Mouse (Mus musculus) 3134 (cell line): ENCODE results near the gene Tgfbr2.

Experiments used
- DNase-seq: peaks from one replicate; pipeline ENCODE4 v3.0.0-alpha.2; 2011; ENCODE audit warnings: low spot score; ENCODE audit not compliant: insufficient read length; ENCODE audit errors: extremely low read depth

The Tgfbr2 gene

GRCm38 (mm10) chr9:116162866-116163374 lies 12.2 kb downstream of the Tgfbr2 start:
- no peak for DNase-seq

GRCm38 (mm10) chr9:116160860-116161259 lies 14.3 kb downstream of the Tgfbr2 start:
- DNase-seq: no peak

- DNase-seq: no peak
Measured at GRCm38 (mm10) chr9:116160067-116160466, 15.1 kb downstream of the Tgfbr2 start.

GRCm38 (mm10) chr9:116156501-116156900 lies 18.7 kb downstream of the Tgfbr2 start:
- no peak for DNase-seq

GRCm38 (mm10) chr9:116152878-116153277 lies 22.3 kb downstream of the Tgfbr2 start:
- peak; percentile 84 for DNase-seq

GRCm38 (mm10) chr9:116150725-116151396 lies 24.3 kb downstream of the Tgfbr2 start:
- no peak for DNase-seq

- DNase-seq: no peak
Measured at GRCm38 (mm10) chr9:116148809-116149208, 26.4 kb downstream of the Tgfbr2 start.

- DNase-seq: no peak
Measured at GRCm38 (mm10) chr9:116146235-116146634, 28.9 kb downstream of the Tgfbr2 start.

GRCm38 (mm10) chr9:116145231-116145641 lies 29.9 kb downstream of the Tgfbr2 start:
- no peak for DNase-seq

- no peak for DNase-seq
Measured at GRCm38 (mm10) chr9:116140422-116140821, 34.7 kb downstream of the Tgfbr2 start.

GRCm38 (mm10) chr9:116139549-116139948 lies 35.6 kb downstream of the Tgfbr2 start:
- no peak for DNase-seq

- DNase-seq: no peak
Measured at GRCm38 (mm10) chr9:116138595-116139134, 36.5 kb downstream of the Tgfbr2 start.

- DNase-seq: no peak
Measured at GRCm38 (mm10) chr9:116137645-116138044, 37.5 kb downstream of the Tgfbr2 start.

GRCm38 (mm10) chr9:116136811-116137210 lies 38.3 kb downstream of the Tgfbr2 start:
- no peak for DNase-seq

GRCm38 (mm10) chr9:116136146-116136545 lies 39.0 kb downstream of the Tgfbr2 start:
- DNase-seq: no peak

- no peak for DNase-seq
Measured at GRCm38 (mm10) chr9:116134488-116134887, 40.7 kb downstream of the Tgfbr2 start.

- DNase-seq: no peak
Measured at GRCm38 (mm10) chr9:116133312-116133980, 41.7 kb downstream of the Tgfbr2 start.

- no peak for DNase-seq
Measured at GRCm38 (mm10) chr9:116128886-116129285, 46.3 kb downstream of the Tgfbr2 start.

GRCm38 (mm10) chr9:116128311-116128710 lies 46.8 kb downstream of the Tgfbr2 start:
- no peak for DNase-seq

- DNase-seq: no peak
Measured at GRCm38 (mm10) chr9:116126494-116126893, 48.7 kb downstream of the Tgfbr2 start.

- no peak for DNase-seq
Measured at GRCm38 (mm10) chr9:116122969-116123589, 52.1 kb downstream of the Tgfbr2 start.
